Mouse (Mus musculus) liver, postnatal 0 days (tissue): ENCODE results near the gene Dgkg.

ENCODE experiments used
- CTCF ChIP-seq: sonication (generic); IDR thresholded peaks from 2 replicates; pipeline ENCODE4 v1.5.1; 2016; ENCODE audit warnings: antibody characterized with exemption, low read depth
- EP300 ChIP-seq: IDR thresholded peaks from 2 replicates; pipeline ENCODE4 v1.6.1; 2016; ENCODE audit warnings: antibody characterized with exemption, low read depth, mild to moderate bottlenecking

DNA sequence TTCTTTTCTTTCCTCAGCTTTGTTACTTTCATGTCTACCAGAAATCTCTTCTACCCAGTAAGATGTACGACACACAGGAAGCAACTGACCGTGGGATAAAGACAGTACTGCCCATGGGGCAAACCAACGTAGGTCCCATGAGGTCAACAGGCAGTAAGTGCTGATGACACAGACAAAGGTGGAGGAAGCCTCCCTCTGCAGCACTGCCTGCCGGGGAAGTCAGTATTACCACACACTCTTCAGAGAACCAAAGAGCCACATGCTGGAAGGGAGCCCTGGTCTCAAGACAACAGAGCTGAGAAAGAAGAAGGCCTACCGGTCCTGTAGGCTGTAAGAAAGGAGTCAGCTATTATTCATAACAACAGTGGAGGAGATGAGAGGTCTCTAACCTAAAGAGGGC lies 67.4 kb downstream of the Dgkg start:
- TF ChIP-seq CTCF (no peak), EP300 (no peak)
